Mouse (Mus musculus): Measurements from ENCODE around the gene Cnga3.

The Cnga3 gene

DNA sequence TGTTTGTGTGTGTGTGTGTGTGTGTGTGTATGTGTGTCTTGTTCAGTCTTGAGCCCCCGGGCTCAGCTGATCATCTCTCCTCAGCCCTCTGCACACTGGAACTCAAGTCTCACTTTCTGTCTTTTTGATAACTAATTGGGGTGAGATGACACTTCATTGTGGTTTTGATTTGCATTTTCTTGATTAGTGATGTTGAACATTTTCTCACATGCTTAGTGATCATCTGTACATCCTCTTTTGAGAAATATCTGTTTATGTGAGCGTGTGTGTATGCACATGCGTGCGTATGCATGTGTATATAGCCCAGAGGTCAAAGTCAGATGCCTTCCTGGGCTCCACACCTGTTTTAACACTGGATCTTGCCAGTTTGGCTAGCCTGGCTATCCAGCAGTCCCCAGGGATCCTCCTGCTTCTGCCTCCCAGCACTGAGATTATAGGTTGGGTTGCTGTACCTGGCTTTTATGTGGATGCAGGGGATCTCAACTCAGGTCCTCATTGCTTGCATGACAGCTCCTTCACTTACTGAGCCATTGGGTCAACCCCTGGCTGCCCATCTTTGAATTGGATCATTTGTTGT lies 95.8 kb downstream of the Cnga3 start:
- ChIA-PET CTCF (no interaction called here), POLR2A (interaction anchor here in 1 of 4 experiments (1.3 kb wide), 1 partner anchor 8 kb away, joined by 3 read pairs; no protein-coding TSS in a partner anchor)

All from embryonic stem cell, embryonic (primary cell).